Mouse (Mus musculus) heart, postnatal 10 days (tissue): ENCODE measurements around the gene Taok1. TPM values are rescaled to one million over a fixed set of nuclear protein-coding genes. Genes with fewer than 3 reads are reported as not detected.
A peak's percentile ranks its signal among the peaks of the same experiment; 100 is the strongest.
"Not testable (repeated sequence)": the region's sequence is repeated elsewhere in the genome, so short reads cannot be mapped to it uniquely, and the experiment has no call there.

Source experiments
- DNase-seq, 2 experiments: peaks; one replicate each; pipeline ENCODE4 v3.0.0; 2021
- intact Hi-C: fragments of 180-260 bp; cut with DNase I; formaldehyde crosslinking; loops from one replicate; pipeline ENCODE4 v1.15.1; 2025
- total RNA-seq, 2 experiments: library from RNA; stranded (reverse); gene quantifications; 2 replicates each; pipeline ENCODE4 v1.2.3; 2021

The Taok1 gene
- 10 to 100 TPM; 64.3 to 67.1 TPM for total RNA-seq

DNA sequence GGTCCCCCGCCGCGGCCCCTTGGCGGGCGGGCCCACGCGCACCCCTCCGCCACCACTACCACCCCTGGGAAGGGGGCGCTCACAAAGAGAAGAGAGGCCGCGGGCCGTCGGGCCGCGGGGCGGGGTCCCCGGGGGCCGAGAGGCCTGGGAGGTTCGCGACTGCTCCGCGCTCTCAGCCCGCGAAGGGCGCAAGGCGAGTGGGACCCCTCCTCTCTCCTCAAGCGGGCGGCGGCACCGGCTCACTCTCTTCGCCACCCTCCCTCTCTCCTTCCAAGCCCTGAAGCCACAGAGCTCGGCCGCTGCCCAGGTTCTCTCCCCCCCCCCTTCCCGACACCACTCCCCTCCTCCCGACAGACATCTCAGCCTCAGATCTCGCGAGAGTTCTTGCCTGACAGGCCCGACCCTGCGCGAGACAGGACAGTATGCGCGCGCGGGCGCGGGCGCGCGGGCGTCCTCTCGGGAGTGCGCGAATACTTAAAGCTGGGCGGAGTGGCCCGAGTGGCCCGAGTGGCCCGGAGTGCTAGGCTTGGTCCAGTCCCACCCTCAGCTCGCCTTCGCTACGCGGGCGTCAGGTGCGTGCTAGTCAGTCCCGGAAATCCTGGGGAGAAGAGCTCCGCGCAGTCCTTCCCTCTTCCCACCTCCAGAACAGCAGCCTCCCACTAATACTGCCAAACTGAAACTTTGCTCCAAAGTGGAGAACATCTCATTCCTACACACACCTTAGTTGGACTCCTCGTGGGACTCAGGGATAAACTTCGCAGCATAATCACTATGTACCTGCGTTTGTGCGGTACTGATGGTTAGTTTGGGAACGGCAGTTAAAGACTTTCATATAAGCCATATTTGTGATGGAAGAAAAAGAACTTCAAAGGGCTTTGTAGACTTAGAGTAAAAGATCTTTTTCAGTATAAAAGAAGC lies at the start of gene Taok1:
Gene Taok1, minus strand, starts transcription at position 278 of the 918 bp plus-strand sequence.
- intact Hi-C loops, result loop anchor here (2.0 kb wide), 1 partner anchor 21 kb away; no protein-coding TSS in a partner anchor
- peak; percentile 97 to 98 for DNase-seq

DNA sequence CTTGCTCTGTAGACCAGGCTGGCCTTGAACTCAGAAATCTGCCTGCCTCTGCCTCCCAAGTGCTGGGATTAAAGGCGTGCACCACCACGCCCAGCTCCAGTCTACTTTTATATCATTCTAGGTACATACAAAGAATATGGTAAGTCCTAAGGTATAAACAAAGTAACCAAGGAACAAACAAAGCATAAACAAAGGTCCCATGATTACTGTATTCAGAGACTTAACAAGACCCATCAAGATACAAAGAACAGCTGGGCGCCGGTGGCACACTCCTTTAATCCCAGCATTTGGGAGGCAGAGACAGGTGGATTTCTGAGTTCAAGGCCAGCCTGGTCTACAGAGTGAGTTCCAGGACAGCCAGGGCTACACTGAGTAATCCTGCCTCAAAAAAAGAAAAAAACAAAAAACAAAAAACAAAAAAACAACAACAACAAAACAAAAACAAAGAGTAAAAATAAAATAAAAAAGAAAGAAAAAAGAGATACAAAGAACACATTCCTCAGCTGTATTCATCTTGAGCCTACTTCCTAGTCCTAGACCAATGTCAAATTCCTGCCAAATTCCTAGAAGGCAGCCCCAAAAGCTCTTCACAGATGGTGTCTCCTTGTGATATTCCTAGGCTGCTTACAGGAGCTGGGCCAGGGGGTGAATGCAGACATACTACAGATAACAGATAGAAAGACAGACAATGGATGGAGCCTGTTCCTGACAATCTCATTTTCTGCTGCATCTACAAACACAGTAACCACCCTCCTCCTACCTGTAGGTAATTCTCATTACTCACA lies 46.0 kb upstream of the Taok1 start:
- DNase-seq, result not testable (repeated sequence)

DNA sequence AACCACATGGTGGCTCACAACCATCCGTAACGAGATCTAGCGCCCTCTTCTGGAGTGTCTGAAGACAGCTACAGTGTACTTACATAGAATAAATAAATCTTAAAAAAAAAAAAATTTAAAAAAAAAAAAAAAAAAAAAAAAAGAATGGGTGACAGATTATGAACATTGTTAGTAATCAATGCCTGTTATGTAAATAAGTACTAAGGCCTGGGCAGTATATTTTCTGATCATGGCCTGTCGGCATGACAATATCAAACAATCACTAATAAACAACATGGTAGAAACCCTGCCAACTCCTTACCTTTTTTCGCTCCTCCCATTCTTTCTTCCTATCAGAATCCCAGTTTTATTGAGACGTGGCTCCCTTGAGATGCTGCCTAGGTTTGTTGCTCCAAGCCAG lies 44.9 kb upstream of the Taok1 start:
- no peak for DNase-seq
- intact Hi-C loops, result no loop called here

More for the DNA sequence above, 46.0 kb upstream of the Taok1 start:
- intact Hi-C loops, result not testable (repeated sequence)

DNA sequence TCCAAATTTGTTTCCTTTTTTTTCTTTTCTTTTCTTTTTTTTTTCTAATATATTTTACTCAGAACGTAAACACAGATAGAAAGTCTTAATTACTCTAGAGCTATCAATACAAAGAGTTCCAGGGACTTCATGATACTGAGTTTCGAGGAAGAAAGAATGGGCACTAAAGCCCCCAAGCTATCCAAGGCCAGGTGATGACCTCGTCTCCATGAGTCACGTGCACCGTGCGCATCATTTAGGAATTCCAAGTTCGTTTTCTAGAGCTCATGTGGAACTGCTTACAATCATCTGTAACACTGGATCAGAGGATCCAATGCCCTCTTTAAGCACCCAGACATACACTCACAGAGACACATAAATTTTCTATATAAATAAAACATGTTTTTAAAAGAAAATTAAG lies 41.3 kb upstream of the Taok1 start:
- no peak for DNase-seq
- intact Hi-C loops, result no loop called here

DNA sequence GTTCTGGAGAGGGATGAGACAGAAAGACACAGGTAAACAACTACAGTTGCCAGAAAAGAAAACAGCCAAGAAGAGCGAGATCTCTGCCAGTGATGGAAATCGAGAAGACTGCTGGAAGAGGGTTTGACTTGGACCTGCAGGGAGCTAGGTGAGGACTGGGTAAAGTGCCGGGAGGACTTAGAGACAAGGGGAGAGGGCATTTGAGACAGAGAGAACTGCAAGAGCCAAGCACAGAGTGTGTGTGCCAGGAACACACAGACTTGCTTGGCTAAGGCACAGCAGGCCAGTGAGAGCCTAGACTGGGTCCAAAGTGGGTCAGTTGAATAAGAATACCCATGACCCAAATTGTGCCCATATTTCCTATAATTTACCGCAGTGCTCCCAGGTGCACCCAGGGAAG lies 37.9 kb upstream of the Taok1 start:
- no peak for DNase-seq
- intact Hi-C loops, result no loop called here

DNA sequence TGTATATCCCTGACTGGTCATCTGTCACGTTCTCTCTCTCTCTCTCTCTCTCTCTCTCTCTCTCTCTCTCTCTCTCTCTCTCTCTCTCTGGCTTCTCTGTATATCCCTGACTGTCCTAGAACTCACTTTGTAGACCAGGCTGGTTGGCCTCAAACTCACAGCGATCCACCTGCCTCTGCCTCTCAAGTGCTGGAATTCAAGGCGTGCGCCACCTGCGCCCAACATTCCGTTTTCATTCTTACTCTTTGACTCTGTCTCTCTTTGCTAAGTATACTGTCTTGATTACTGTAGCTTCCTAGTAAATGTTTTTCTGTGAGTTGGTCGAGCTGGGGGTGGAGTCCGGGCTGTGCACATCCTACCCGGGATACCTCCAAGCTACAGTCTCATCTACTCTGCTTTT lies 33.8 kb upstream of the Taok1 start:
- no peak for DNase-seq
- intact Hi-C loops, result no loop called here

- intact Hi-C loops, result loop anchor here (1.0 to 5.0 kb wide), 2 partner anchors 139 to 528 kb away; no protein-coding TSS in a partner anchor
Measured at GRCm38 (mm10) chr11:77630257-77630670, 22.6 kb upstream of the Taok1 start.

GRCm38 (mm10) chr11:77629476-77629875 lies 21.9 kb upstream of the Taok1 start:
- intact Hi-C loops, result loop anchor here (2.0 to 10.0 kb wide), 5 partner anchors 21 to 315 kb away; no protein-coding TSS in a partner anchor
- DNase-seq, result peak; percentile 18 to 31

More at GRCm38 (mm10) chr11:77630257-77630670, 22.6 kb upstream of the Taok1 start:
- peak; percentile 87 to 92 for DNase-seq

DNA sequence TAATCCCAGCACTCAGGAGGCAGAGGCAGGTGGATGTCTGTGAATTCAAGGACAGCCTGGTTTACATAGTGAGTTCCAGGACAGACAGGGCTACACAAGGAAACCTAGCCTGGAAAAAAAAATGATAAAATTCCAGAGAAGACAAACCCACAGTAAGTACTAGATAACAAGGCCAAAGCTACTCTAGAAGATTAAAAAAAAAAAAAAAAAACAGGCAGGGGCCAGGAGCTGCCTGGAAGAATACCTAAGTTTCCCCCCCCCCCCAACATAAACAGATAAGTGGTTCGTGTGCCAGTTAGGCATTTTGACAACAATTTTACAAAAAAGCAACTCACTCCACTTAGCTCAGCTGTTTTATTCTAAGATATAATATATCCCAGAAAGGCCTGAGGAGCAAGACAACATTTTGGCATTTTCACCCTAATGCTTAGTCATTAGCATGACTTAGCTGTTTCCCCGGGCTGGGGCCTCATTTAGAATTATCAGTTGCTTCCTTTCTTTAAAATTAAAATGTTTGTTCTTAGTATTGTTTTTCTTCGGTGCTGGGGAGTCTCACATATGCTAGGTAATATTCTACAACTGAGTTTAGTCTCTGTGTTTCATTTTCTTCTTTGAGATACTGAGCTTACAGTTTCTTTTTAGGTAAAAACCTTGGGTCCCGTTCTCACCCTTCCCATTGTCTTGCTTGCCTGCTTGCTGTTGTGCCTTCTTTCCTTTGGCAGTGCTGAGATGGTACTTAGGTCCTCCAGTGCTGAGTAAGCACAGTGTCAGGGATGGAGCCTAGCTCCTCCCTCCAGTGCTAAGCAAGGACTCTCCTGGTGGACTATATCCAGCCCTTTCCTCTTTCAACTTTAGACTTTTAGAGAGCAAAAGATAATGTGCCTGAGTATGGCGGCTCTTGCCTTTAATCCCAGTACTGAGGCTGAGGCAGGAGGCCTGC lies 19.3 kb upstream of the Taok1 start:
- intact Hi-C loops, result loop anchor here (5.0 to 10.0 kb wide), 2 partner anchors 120 to 312 kb away; no protein-coding TSS in a partner anchor
- no peak for DNase-seq

- DNase-seq, result peak; percentile 30 to 55
- intact Hi-C loops, result loop anchor here (5.0 to 10.0 kb wide), 2 partner anchors 118 to 310 kb away; no protein-coding TSS in a partner anchor
Measured at GRCm38 (mm10) chr11:77625061-77625855, 17.6 kb upstream of the Taok1 start.

- intact Hi-C loops, result loop anchor here (5.0 to 10.0 kb wide), 2 partner anchors 117 to 310 kb away; no protein-coding TSS in a partner anchor
- peak; percentile 55 for DNase-seq
Measured at GRCm38 (mm10) chr11:77624441-77625060, 16.9 kb upstream of the Taok1 start.

- no peak for DNase-seq
- intact Hi-C loops, result loop anchor here (10.0 kb wide), 1 partner anchor 309 kb away; no protein-coding TSS in a partner anchor
Measured at GRCm38 (mm10) chr11:77624002-77624401, 16.4 kb upstream of the Taok1 start.

DNA sequence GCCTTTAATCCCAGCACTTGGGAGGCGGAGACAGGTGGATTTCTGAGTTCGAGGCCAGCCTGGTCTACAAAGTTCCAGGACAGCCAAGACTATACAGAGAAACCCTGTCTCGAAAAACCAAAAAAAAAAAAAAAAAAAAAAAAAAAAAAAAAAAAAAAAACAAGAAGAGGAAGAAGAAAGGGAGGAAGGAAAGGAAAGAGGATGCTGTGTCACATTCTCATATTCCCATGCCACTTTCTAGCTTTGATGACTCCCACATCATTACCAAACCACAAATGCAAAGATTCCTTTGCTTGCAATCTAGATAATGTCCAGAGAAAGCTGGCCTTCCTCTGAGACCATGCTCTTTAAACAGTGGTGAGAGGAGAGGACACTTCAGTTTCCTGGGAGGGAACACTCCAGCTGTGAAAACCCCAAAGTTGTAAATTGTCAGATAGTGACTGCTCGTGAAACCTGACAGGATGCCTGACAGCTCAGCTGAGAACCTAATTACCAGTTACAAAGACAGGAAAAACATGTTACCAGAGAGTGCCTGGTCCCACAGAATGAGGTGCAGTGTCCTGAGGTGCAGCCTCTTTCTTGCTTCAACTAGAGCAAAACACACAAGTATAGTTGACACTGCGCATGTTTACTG lies 14.4 kb upstream of the Taok1 start:
- intact Hi-C loops, result loop anchor here (10.0 kb wide), 1 partner anchor 307 kb away; no protein-coding TSS in a partner anchor
- no peak for DNase-seq

DNA sequence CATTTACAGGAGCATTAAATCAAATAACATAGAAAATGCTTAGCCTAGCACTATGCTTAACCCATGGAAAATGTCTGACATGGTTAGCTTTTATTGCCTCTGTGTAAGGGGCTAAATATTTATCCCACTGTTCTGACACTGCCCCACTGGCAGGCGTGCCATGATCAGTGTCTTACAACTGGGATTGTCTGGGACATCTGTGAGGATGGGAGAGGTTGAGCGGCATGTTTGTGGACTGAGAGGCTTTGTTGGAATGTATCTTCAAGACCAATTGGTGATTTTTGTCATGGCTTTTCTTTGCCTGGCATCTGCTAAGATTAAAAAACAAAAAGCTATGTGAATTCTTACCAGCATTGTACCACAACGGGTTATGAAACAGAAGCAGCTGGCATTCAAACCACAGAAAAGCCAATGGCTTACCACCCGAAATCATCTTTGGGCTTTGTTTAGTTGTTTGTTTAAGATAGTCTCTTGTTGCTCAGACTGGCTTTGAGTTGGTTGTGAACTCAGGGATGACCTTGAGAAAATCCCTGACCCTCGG lies 7.5 kb upstream of the Taok1 start:
- no peak for DNase-seq
- intact Hi-C loops, result no loop called here

DNA sequence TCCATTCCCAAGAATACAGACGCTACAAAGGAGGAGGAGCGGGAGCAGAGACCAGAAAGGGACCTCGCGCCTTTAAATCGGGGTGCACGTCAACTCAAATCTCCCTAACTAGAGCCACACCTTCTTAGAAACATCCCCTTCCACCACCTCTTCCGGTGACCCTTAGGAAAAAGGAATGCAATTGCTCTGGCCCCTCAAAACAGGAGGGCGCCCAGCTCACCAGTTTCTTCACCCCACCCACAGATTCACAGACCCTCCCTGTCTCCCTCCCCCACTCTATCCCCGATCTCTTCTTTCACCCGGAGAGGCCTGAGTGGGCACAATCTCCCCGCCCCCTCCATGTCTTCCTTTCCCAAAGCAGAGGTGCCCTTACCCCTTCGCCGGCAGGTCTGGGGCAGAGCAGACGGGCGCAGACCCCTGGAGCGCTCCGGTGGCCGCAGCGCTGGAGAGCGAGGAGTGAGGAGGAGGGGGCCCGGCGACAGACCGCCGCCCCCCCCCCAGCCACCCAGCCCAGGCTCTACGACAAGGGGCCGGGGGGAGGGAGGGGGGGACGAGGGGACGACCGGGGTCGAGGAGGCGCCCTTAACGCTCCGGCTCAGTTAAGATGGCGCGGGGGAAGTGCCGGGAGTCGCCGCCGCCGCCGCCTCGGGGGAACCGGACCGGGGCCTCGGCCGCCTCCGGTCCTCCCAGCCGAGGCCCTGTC lies 629 bp downstream of the Taok1 start:
- DNase-seq, result peak; percentile 62 to 69
- intact Hi-C loops, result no loop called here

DNA sequence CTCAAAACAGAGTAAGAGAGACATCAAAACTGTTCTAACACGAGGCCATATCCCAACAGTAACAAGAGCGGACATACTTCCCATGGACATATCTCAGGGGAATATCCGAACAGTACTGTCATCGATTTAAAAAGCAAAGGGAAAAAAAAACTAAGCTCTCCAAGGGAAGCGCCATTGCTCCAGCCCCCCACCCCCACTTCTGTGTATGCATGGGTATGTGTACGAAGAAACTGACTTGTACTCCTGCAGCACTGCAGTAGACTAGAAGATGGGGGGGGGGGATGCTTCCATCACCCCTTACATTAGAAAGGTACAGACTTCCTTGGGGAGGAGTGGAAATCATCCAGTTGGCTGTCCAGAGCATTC lies 1.2 kb downstream of the Taok1 start:
- intact Hi-C loops, result no loop called here
- DNase-seq, result no peak

GRCm38 (mm10) chr11:77597266-77597665 lies 10.3 kb downstream of the Taok1 start:
- no peak for DNase-seq
- intact Hi-C loops, result no loop called here
